Mouse (Mus musculus): Measurements from ENCODE around the gene Tnfrsf9.

GRCm38 (mm10) chr4:150939991-150940651 is 25.8 kb downstream of the Tnfrsf9 start:
- TF ChIP-seq CTCF (IDR thresholded peaks at IDR 0.05; ENCODE audit: control insufficient read depth, insufficient read depth, insufficient read length) (no peak), MAX (IDR thresholded peaks at IDR 0.05) (no peak), MYOD1 (IDR thresholded peaks at IDR 0.05; ENCODE audit: control insufficient read depth, insufficient read length, low read depth) (no peak), USF1 (IDR thresholded peaks at IDR 0.05; ENCODE audit: low read depth) (no peak), CEBPB (IDR thresholded peaks at IDR 0.05; ENCODE audit: low read depth) (no peak), FOSL1 (IDR thresholded peaks at IDR 0.05; ENCODE audit: insufficient read depth, low read length, poor library complexity, severe bottlenecking) (no peak), MYOG (IDR thresholded peaks at IDR 0.05; ENCODE audit: control insufficient read depth, extremely low read depth, insufficient read length) (no peak)
